Mouse (Mus musculus): Measurements from ENCODE around the gene Mrps33.

GRCm38 (mm10) chr6:39775029-39775428, 35.8 kb downstream of the Mrps33 start:
- TF ChIP-seq GATA1 (IDR thresholded peaks at IDR 0.05; ENCODE audit: borderline replicate concordance, low read length): no peak
- no peak for TF ChIP-seq FLI1 (IDR thresholded peaks at IDR 0.05; ENCODE audit: low read length)
